Mouse (Mus musculus): ENCODE results near the gene Snta1.
"Not testable (repeated sequence)": the region's sequence is repeated elsewhere in the genome, so short reads cannot be mapped to it uniquely, and the experiment has no call there.

The Snta1 gene

DNA sequence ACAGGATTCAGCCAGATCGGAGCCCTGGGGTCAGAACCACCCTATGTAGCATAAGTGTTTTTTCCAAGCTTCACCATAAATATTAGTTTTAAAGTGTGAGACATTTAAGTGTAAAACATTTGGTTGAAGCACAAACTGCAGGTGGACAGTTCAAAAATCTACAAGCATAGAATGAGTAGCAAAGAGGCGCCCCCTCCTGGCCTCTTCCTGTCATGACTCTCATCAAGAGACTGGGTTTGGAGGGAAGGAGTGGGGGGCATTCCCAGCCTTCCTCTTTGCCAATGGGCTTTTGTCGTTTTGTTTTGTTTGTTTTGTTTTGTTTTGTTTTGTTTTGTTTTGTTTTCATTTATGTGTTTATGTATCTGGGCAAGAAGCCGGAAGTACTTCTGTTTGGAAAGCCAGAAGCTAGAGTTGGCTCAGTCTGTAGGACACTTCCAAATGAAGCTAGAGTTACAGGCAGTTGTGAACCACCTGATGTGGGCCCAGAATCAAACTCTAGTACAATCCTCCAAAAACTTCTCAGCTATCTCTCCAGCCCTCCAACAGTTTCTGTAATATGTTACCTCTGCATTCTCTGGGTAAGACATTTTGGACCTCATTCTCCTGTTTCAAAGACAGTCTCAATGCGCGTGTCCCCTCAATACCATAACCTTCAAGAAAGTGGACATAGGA is 33.8 kb downstream of the Snta1 start:
- in situ Hi-C loops (cut with MboI, MseI): no loop called here

DNA sequence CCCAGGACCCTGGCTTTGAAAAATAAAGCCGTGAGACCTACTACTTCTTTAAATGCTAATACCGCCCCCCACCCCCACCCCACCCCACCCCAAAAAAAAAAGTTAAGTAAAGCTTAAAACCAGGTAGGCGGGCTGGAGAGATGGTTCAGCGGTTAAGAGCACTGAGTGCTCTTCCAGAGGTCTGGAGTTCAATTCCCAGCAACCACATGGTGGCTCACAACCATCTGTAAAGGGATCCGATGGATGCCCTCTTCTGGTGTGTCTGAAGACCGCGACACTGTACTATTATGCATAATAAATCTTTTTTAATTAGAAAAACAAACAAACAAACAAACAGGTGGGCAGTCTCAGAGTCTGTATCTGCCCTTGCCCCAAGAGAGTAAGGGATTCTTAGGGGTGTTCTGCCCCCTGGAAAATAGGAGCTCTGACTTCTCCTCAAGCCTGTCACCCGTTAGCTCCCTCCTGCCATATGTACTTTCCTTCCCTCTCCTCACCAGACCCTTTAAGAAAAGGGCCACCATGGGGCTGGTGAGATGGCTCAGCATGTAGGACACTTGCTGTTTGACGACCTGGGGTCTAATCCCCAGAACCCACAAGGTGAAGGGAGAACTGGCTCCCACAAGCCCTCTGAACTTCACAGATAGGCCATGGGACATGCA is 34.9 kb downstream of the Snta1 start, which contains the start of gene Cdk5rap1:
Cdk5rap1 (minus strand) TSS at position 169 of the 659 bp plus-strand sequence.
- in situ Hi-C loops (cut with MboI, MseI): no loop called here

DNA sequence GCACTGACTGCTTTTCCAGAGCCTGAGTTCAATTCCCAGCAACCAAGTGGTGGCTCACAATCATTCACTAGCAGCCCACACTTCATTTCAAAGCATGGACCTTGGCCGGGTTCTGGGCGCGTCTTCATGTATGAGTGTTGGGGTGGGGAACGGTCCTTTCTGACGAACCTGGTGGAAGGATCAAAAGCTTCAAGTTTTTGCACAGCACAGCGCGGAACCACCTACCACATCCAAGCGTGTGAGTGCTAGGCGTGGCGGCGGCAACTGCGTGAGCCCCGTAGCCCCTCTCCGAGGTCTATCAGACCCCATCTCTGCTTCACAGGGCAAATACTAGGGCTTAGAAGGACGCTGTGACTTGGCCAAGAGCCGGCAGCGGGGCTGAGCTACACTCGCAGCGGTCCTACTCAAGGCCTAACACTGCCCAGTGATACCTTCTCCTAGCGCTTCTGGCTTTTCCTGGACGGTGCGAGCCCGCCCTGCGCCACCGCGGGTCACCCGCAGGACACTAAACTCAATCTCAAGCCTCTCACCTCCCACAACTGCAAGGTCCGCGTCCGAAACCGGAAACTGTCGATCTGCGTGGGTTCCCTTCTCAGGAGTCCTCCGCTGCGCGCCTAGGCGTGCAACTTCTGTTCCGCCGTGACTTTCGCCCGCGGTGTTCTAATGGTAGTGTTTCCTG is 35.6 kb downstream of the Snta1 start:
- in situ Hi-C loops (cut with MboI, MseI): no loop called here

DNA sequence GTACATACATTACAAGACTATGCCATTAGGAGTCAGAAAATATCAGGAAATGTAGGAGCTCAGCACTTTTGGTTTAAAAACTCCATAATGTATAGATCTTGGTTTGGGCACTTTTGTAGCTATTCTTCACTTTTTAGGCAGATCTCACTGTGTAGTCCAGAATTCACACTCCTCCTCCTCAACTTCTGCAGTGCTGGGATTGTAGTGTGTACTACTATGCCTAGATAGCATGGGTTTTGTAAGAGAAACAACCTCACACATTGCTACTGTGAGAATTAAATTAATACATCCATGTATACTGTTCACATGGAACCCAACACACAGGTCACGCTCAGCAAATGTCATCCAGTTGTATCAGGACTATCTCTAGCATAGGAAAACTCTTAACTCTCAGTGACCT is 40.4 kb downstream of the Snta1 start:
- in situ Hi-C loops (cut with MboI, MseI): loop anchor here (10.0 kb wide), 1 partner anchor 747 kb away; no protein-coding TSS in a partner anchor

DNA sequence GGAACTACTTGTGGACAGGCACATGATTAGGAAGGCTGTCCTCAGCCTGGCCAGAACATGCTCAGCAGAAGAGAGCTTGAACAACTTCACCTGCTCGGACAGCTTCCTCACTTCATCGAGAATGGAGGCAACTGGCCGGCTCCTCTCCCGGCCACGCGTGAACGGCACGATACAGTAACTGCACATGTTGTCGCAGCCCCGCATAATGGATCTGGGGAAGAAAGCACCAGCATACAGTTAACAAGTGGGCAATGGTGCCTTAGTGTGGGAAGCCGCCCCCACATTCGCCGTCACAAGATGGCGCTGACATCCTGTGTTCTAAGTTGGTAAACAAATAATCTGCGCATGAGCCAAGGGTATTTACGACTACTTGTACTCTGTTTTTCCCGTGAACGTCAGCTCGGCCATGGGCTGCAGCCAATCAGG is 53.9 kb downstream of the Snta1 start:
- in situ Hi-C loops (cut with MboI, MseI): not testable (repeated sequence)

DNA sequence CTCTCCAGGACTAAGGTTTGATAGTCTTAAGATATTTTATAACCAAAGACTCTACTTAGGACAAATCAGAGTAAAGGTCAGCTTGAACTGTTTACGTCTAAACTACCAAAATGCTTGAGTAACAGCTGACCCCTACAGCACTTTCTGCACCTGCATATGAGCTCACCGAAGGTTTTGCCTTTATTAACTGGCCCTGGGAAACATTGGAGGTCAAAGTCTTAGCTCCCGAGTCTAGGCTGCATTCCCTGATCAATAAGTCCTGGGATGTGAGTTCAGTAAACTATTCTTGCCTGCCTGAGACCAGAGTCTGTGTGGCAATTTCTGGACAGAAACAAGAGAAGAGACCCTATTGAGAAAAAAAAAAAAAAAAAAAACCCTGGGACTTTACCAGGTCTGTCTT is 59.7 kb downstream of the Snta1 start:
- in situ Hi-C loops (cut with MboI, MseI): no loop called here

DNA sequence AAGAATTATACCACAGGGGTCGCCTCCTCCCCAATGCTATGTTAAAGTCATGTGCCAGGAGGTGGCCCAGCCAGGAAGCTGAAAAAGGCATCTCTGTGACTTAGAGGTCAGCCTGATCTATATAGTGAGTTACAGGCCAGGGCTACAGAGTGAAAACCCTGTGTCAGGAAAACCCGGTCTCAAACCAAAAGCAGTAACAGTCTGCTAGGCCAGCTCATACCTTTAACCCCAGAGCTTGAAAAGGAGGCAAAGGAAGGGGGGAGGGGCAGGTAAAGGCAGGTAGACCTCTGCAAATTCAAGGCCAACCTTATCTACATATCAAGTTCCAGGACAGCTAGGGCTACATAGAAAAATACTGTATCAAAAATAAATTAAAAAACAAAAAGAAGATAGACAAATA is 68.5 kb downstream of the Snta1 start:
- in situ Hi-C loops (cut with MboI, MseI): no loop called here

DNA sequence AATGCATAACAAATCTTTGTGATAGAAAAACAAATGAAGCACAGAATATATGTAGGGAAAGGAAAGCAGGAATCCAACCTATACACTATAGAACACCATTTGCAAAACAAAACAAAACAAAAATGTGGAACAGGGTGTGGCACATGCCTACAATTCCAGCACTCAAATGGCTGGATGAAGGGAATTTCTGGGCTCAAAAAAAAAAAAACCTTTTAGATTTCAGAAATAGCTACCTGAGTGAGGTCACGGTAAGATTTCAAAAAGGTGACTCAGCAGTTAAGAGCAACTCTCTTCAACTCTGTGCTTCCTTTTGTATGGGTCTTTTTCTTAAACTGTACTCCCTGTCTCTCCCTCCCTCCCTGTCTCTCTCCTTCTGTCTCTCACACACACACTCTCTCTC is 69.7 kb downstream of the Snta1 start:
- in situ Hi-C loops (cut with MboI, MseI): no loop called here

DNA sequence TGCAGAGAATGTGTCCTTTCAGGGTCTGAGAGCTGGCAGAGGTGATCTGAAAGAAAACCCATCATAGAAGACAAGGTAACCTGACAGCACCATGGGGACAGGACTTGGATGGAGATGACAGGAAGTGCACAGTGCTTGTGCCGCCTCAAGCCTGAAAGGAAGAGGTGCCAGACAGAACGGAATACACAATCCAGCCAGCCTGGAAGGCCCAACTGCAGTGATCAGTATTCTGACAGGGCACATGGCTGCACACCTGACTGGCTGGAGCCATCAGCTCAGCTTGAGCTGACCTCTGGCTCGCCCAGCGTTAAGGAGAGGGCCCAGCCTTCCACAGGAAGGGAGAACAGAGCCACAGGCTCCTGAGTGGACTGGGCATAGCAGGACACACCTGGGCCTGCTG is 72.3 kb downstream of the Snta1 start:
- in situ Hi-C loops (cut with MboI, MseI): no loop called here

DNA sequence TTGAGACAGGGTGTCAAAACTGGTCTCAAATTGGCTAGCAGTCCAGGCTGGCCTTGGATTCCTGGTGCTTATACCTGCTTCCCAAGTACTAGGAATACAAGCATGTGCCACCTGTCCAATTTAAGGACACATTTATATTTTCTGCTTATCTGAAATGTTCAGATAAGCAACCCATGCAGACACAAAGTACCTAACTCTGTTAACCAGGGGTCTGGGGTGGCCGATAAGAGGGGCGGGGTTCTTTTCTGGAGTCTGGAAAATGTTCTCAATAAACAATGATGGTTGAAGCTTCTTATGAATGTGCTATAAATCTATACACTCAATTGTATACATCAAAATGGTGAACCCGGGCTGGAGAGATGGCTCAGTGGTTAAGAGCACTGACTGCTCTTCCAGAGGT is 81.0 kb downstream of the Snta1 start:
- in situ Hi-C loops (cut with MboI, MseI): no loop called here

All from T-helper 1 cell (primary cell).